Mouse (Mus musculus) kidney, adult 2 months (tissue): ENCODE data around the gene Ciz1. TPM values are rescaled to one million over a fixed set of nuclear protein-coding genes. Genes with fewer than 3 reads are reported as not detected.

Source experiments
- DNase-seq: peaks from one replicate; pipeline ENCODE4 v3.0.0; 2021
- H3K27ac ChIP-seq: fragments of 200-500 bp; 2 replicates; pipeline ENCODE4 v1.5.1; 2012; ENCODE audit warnings: low read depth, low read length, control low read depth, inconsistent platforms; ENCODE audit not compliant: insufficient read depth
- H3K27me3 ChIP-seq: fragments of 200-500 bp; replicated peaks from 2 replicates; pipeline ENCODE4 v1.6.1; 2012; ENCODE audit warnings: mild to moderate bottlenecking, moderate library complexity, low read length, inconsistent platforms; ENCODE audit not compliant: control insufficient read depth, insufficient read depth
- H3K36me3 ChIP-seq: fragments of 200-500 bp; 2 replicates; pipeline ENCODE4 v1.6.1; 2012; ENCODE audit warnings: mild to moderate bottlenecking, moderate library complexity, low read length, inconsistent platforms; ENCODE audit not compliant: control insufficient read depth, insufficient read depth
- H3K4me1 ChIP-seq: fragments of 200-500 bp; 2 replicates; pipeline ENCODE4 v1.6.1; 2011; ENCODE audit warnings: low read length; ENCODE audit not compliant: control insufficient read depth, insufficient read depth
- H3K4me3 ChIP-seq: fragments of 200-500 bp; 2 replicates; pipeline ENCODE4 v1.5.1; 2011; ENCODE audit warnings: mild to moderate bottlenecking, low read depth, low read length, control low read depth; ENCODE audit not compliant: insufficient read depth
- CTCF ChIP-seq: fragments of 200-500 bp; conservative IDR thresholded peaks from 2 replicates; pipeline ENCODE4 v1.5.1; 2011; ENCODE audit warnings: low read depth, mild to moderate bottlenecking, control low read depth, low read length, moderate library complexity, mixed read lengths; ENCODE audit not compliant: insufficient read depth, insufficient read length
- POLR2A ChIP-seq: fragments of 200-500 bp; IDR thresholded peaks from one replicate; pipeline ENCODE4 v1.6.1; 2011; ENCODE audit warnings: low read depth, low read length, control low read depth
- WGBS: fragments of 180-500 bp; shearing (Covaris S2); methylation state at CpG from one replicate; pipeline ENCODE4 v1.1.7; 2018; 5-methylcytosine and 5-hydroxymethylcytosine counted together
- polyA plus RNA-seq: library from polyadenylated mRNA; depleted of rRNA; stranded (reverse); fragments of >200 nt; gene quantifications from 2 replicates; pipeline ENCODE4 v1.2.3, GENCODE M21; 2012

The Ciz1 gene
- polyA plus RNA-seq, 1 experiment, result 130 TPM

DNA sequence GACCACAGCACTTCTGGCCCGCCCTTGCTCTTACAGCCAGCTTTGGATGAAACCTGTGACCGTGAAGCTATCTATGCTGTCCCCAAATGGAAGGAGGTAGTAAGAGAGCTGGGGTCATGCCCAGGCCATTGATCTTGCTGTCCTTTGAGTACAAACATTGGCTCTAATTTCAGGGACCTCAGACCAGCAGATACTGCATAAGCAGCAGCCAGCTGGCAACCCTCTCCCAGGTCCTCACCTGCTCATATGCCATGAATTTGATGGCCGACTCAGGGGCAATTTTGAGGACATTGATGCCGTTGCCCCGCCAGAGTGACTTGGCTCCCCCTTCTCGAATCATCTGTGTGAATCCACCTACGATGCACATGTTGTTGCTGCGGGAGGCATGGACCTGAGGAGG is 65.4 kb downstream of the Ciz1 start:
- TF ChIP-seq CTCF, result no peak
- no peak for TF ChIP-seq POLR2A
- H3K36me3 ChIP-seq, result peaks cover 10% of the 10 kb centered on the region
- DNase-seq, result no peak
- H3K27ac ChIP-seq, result 0 out of 2 replicates have a peak overlapping the region, but pooled peaks have one; percentile 97
- WGBS, result 73% methylated on average over 8 of the region's 8 CpGs
- no peak overlapping the region for H3K4me3 ChIP-seq
- H3K4me1 ChIP-seq, result peaks cover 30% of the 10 kb centered on the region
- H3K27me3 ChIP-seq, result no peaks in the 10 kb centered on the region

DNA sequence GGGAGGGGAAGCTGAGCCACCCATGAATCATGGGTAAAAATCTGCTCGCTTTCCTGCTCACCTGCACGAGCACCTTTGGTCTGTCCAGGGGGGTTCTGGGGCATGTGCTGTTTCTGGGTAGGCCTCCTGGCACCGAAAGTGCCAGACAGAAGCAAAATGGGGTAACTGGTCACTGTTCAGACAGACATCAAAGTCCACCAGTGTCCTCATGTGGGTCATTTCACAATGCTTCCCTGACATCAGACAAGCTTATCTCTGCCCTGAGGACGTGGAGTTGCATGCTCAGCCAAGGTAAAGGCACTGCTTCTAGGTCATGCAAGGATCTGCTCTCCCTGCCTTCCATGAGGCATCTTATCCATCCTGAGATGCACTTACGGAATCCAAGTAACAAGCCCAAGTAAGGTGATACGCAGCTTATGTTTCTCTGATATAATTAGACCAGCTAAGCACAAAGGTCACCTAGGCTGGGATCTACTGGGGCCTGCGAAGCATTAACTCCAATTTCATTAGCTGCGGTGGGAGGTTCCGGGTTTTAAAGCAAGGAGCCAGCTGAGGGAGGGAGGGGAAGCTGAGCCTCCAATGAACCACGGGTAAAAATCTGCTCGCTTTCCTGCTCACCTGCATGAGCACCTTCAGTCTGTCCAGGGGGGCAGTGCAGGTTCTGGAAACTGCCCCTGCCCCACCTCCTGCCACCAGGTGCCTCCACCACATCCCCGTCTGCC is 66.5 kb downstream of the Ciz1 start:
- Histone ChIP-seq H3K36me3 (peaks cover 10% of the 10 kb centered on the region), H3K27me3 (no peaks in the 10 kb centered on the region), H3K4me3 (no peak overlapping the region), H3K4me1 (peaks cover 36% of the 10 kb centered on the region), H3K27ac (peak overlapping the region; percentile 97)
- TF ChIP-seq CTCF, result no peak
- no peak for TF ChIP-seq POLR2A
- 42% methylated on average over 12 of the region's 12 CpGs for WGBS
- peak; percentile 84 for DNase-seq

DNA sequence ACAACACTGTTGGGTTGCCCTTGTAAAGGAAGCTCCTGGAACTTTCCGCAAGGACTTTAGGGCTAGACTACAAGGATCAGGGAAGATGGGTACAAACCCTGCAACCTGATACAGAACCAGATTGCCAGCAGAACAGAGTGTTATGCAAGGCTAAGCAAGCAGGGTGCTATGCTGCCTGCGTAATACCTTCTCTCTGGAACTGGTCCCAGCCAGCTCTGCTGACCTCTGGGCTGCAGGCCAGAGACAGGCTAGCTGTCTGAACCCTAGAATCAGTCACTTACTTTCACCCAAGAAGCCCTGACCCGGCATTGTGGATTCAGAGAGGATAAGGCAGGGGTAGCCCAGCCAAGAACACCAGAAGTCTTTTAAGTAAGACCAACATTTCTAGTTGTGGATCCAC is 67.2 kb downstream of the Ciz1 start:
- Histone ChIP-seq H3K27me3 (no peaks in the 10 kb centered on the region), H3K4me3 (no peak overlapping the region)
- WGBS, result 40% methylated on average over 3 of the region's 3 CpGs

DNA sequence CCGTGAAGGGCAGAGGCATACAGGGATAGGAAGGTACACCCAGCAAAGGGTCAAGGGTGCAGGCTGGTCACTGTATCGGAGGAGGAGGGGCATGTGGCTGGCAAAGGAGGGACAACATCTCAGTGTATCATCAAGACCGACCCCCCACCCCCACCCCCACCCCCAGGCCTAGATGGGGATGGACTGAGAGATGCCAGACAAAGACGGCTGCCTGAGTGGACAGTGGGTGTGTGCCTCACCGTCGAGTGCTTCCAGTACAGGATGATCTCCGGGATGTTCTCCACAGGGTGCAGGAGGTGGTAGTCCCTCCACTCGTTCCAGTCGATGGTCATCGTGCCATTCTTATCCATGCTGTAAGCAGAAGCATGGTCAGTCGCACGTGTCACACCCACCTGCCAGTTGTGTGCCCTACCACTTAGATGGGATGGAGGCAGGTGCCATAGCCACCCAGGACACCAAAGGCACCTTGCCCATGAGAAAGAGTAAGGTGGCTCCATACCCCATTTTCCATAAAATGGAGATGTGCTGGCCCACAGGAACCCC is 68.0 kb downstream of the Ciz1 start:
- peak overlapping the region; percentile 97 for H3K27ac ChIP-seq
- WGBS, result 53% methylated on average over 12 of the region's 12 CpGs
- no peak for DNase-seq
- peaks cover 46% of the 10 kb centered on the region for H3K4me1 ChIP-seq
- H3K27me3 ChIP-seq, result no peaks in the 10 kb centered on the region
- H3K4me3 ChIP-seq, result no peak overlapping the region
- no peak for TF ChIP-seq POLR2A
- no peak for TF ChIP-seq CTCF
- peaks cover 10% of the 10 kb centered on the region for H3K36me3 ChIP-seq

More for the DNA sequence above, 67.2 kb downstream of the Ciz1 start:
- H3K27ac ChIP-seq, result peak overlapping the region; percentile 97
- H3K4me1 ChIP-seq, result peaks cover 39% of the 10 kb centered on the region
- TF ChIP-seq CTCF (no peak), POLR2A (no peak)
- DNase-seq, result peak; percentile 97
- H3K36me3 ChIP-seq, result peaks cover 10% of the 10 kb centered on the region

DNA sequence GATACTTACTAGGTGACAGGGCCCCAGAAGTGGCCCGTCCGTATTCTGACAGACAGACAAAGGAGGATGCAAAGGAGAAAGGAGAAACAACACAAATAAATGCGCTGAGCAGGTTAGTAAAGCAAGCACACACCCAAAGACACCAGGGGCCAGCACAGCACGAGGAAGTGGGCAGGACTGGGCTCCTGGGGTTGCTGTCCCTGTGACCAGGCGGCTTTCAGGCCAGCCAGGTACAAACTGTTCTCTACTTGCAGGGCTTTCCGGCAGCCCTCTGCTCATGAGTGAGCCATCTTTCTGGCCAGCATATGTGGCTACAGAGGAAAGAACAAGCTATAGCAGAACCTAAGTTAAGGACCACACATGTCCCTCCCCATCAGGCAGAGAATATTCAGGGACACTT is 68.5 kb downstream of the Ciz1 start:
- H3K4me1 ChIP-seq, result peaks cover 43% of the 10 kb centered on the region
- H3K27me3 ChIP-seq, result no peaks in the 10 kb centered on the region
- no peak overlapping the region for H3K4me3 ChIP-seq
- WGBS, result 50% methylated on average over 6 of the region's 6 CpGs
- no peak for DNase-seq
- no peak for TF ChIP-seq POLR2A
- TF ChIP-seq CTCF, result no peak
- peak overlapping the region; percentile 86 for H3K27ac ChIP-seq
- H3K36me3 ChIP-seq, result peaks cover 10% of the 10 kb centered on the region

DNA sequence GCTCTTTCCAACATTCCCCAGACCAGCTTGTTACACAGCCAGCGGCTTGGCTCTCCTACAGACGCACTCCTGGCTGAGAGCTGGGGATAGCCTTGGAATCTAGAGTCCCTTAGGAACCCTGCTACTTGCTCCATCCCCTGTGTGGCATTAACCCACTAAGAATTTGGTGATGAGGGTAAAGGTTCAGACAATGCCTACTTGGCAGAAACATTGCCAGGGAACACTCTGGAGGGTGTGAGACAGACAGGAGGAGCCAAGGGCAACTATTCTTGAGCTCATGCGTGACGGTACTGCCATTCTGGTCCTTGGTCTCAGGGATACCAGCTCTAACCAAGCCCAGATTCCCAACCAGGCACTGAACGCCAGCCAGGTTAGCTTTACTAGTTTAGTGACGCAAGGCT is 69.7 kb downstream of the Ciz1 start:
- DNase-seq, result peak; percentile 93
- TF ChIP-seq POLR2A (no peak), CTCF (0 out of 2 replicates have a peak, but pooled peaks have one; percentile 0)

DNA sequence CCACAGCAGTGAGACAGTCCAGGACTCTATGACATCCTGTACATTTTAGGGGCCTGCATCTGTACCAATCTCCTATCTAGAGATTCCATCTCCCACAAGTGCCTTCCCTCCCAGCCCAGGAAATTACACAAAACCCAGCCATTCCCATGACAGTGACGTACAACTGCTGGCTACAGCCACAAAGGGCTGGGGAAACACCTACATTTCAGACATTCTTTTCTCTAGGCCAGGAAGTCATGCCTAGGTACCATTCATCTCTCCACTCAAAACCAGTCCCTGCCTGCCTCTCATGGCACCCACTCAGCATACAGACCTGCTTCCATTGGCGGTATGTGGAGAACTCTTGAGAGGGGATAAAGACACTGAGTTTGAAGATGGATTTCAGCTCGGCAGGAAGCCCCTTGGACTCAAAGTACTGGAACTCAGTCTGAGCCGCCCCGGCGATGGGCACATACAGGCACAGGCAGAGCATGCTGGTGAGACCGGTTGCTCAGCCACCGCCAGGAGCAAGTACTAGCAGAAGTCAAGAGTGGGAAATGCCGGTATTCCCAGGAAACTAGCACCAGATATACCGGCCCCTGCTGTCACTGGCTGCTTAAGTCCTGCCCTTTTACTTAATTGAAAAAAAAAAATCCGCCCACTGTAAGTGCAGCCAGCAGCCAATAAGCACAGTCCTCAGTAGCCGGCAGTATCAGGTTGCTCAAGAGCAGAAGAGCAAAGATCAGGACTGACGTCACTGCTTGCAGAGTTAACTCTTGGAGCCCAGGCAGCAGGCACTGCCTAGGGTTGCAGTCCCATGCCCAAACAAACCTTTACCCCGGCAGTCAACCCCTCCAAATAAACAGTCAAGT is 71.6 kb downstream of the Ciz1 start:
- 3% methylated on average over 14 of the region's 14 CpGs for WGBS
- TF ChIP-seq CTCF (peak; percentile 6; the same call in 1 of the 2 replicates), POLR2A (peak; percentile 92)
- peak overlapping the region; percentile 93 for H3K27ac ChIP-seq
- H3K27me3 ChIP-seq, result no peaks in the 10 kb centered on the region
- H3K4me3 ChIP-seq, result peak overlapping the region; percentile 63
- peaks cover 2% of the 10 kb centered on the region; the same call in 1 of the 2 replicates for H3K36me3 ChIP-seq
- peak; percentile 96 for DNase-seq
- peaks cover 32% of the 10 kb centered on the region for H3K4me1 ChIP-seq

More for the DNA sequence above, 69.7 kb downstream of the Ciz1 start:
- WGBS, result 59% methylated on average over 6 of the region's 6 CpGs
- no peaks in the 10 kb centered on the region for H3K27me3 ChIP-seq
- H3K4me3 ChIP-seq, result peak overlapping the region; percentile 63; the same call in 1 of the 2 replicates
- H3K36me3 ChIP-seq, result peaks cover 3% of the 10 kb centered on the region; the same call in 1 of the 2 replicates
- H3K4me1 ChIP-seq, result peaks cover 40% of the 10 kb centered on the region
- peak overlapping the region; percentile 93 for H3K27ac ChIP-seq
